Mouse (Mus musculus): ENCODE data around the gene Ccdc32. TPM values are rescaled to one million over a fixed set of nuclear protein-coding genes. Genes with fewer than 3 reads are reported as not detected.

Ccdc32 gene
- polyA plus RNA-seq, 1 experiment from 2014 or later: 30.6 TPM

GRCm38 (mm10) chr2:118975855-118976254 is 53.3 kb downstream of the Ccdc32 start:
- H3K27ac ChIP-seq: no peak overlapping the region
- no peaks in the 10 kb centered on the region for H3K36me3 ChIP-seq
- peak overlapping the region; percentile 64 for H3K4me3 ChIP-seq (replicated peaks)
- H3K9ac ChIP-seq: peak overlapping the region; percentile 59
- H3K4me2 ChIP-seq (replicated peaks): peak overlapping the region; percentile 97
- H3K27me3 ChIP-seq (replicated peaks): peaks cover 24% of the 10 kb centered on the region; the same call in 1 of the 2 replicates
- peak; percentile 1; the same call in 1 of the 2 replicates for ATAC-seq
- 0 out of 2 replicates have a peak, but pooled peaks cover 9% of the 10 kb centered on the region for H3K4me1 ChIP-seq (replicated peaks)
- WGBS: 3% methylated on average over 15 of the region's 15 CpGs
- H3K9me3 ChIP-seq: no peaks in the 10 kb centered on the region

DNA sequence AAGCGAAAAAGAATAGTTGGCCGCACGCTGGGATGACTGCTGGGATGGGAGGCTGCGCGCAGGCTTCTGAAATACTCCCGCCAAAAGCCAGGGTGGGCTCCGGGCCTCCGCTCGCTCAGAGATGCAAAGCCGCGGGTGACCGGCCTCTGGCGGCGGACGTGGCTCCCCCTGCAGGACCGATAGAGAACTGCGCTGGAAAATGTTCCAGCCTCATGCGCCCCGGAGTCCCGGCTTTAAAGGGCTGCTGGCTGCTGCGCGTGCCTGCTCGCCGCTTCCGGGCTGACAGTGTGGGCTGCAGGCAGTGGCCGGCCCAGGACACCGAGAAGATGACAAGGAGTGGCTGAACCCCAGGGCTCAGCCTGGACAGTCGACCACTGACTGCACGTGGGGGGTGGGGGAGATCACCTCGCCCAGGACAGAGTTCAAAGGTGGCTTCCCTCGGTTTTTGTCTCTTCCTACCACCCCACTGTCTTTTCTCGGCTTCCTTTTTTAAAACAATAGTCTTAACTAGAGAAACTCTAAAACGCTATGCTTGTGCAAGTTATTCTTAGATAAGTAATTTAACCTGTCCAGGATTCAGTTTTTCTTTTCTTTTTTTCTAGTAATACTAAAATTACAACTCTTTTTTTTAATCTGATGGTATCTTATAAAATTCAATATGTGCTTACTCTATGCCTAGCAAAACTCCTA is 56.4 kb downstream of the Ccdc32 start:
- Histone ChIP-seq H3K9ac (peak overlapping the region; percentile 51), H3K4me2 (replicated peaks) (peak overlapping the region; percentile 92), H3K9me3 (no peaks in the 10 kb centered on the region), H3K36me3 (no peaks in the 10 kb centered on the region), H3K27ac (no peak overlapping the region), H3K4me3 (replicated peaks) (peak overlapping the region; percentile 39), H3K4me1 (replicated peaks) (0 out of 2 replicates have a peak, but pooled peaks cover 9% of the 10 kb centered on the region), H3K27me3 (replicated peaks) (peaks cover 24% of the 10 kb centered on the region; the same call in 1 of the 2 replicates)
- 2% methylated on average over 33 of the region's 33 CpGs for WGBS
- ATAC-seq: peak; percentile 84

DNA sequence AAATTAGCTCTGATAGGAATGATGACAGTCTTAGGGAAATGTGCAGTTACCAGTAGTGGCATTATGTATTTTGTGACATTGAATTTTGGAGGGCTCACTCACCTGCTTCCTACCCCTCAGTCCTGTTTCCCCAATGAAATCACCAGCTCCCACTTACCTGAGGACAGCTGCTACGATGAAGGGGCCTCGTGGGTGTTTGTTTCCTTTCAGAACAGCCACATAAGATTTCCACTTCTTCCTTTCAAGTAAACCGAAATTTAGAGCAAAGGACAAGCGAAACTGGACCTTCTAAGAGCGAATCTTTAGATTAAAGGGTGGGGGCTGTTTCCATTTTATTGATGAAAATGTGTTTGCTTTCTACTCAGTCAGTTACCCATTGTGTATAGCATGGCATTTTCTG is 57.1 kb downstream of the Ccdc32 start:
- Histone ChIP-seq H3K9ac (no peak overlapping the region), H3K4me2 (replicated peaks) (no peak overlapping the region), H3K4me1 (replicated peaks) (0 out of 2 replicates have a peak, but pooled peaks cover 9% of the 10 kb centered on the region), H3K9me3 (no peaks in the 10 kb centered on the region), H3K4me3 (replicated peaks) (no peak overlapping the region), H3K27me3 (replicated peaks) (peaks cover 18% of the 10 kb centered on the region; the same call in 1 of the 2 replicates), H3K36me3 (no peaks in the 10 kb centered on the region), H3K27ac (no peak overlapping the region)
- 76% methylated on average over 5 of the region's 5 CpGs for WGBS
- ATAC-seq: no peak

- Histone ChIP-seq H3K27ac (no peak overlapping the region), H3K27me3 (replicated peaks) (peaks cover 6% of the 10 kb centered on the region; the same call in 1 of the 2 replicates), H3K9ac (no peak overlapping the region), H3K4me2 (replicated peaks) (no peak overlapping the region), H3K4me3 (replicated peaks) (no peak overlapping the region), H3K36me3 (no peaks in the 10 kb centered on the region), H3K4me1 (replicated peaks) (no peaks in the 10 kb centered on the region), H3K9me3 (no peaks in the 10 kb centered on the region)
- ATAC-seq: no peak
- WGBS: 78% methylated on average over 11 of the region's 11 CpGs
These were observed 59.5 kb downstream of the Ccdc32 start for GRCm38 (mm10) chr2:118969585-118970147.

Other genes starting within 250 kb of the Ccdc32 start
- 2.7 TPM in 2 replicates for gene Disp2, start 249.7 kb downstream of the Ccdc32 start, polyA plus RNA-seq (2015; fragmentation: Nextera tagmentation; extraction: Ambion mirVana)
- gene Knstrn, start 215.4 kb downstream of the Ccdc32 start, polyA plus RNA-seq (2015; fragmentation: Nextera tagmentation; extraction: Ambion mirVana): 89.5 and 98.5 TPM in 2 replicates
- gene Ivd, start 167.4 kb downstream of the Ccdc32 start, polyA plus RNA-seq (2015; fragmentation: Nextera tagmentation; extraction: Ambion mirVana): 43.7 and 46.2 TPM in 2 replicates
- 5.1 and 5.4 TPM in 2 replicates for gene Bahd1, start 129.0 kb downstream of the Ccdc32 start, polyA plus RNA-seq (2015; fragmentation: Nextera tagmentation; extraction: Ambion mirVana)
- gene Chst14, start 102.9 kb downstream of the Ccdc32 start, polyA plus RNA-seq (2015; fragmentation: Nextera tagmentation; extraction: Ambion mirVana): 21.0 and 21.3 TPM in 2 replicates
- 4.8 and 4.9 TPM in 2 replicates for gene Rpusd2, start 5.4 kb upstream of the Ccdc32 start, polyA plus RNA-seq (2015; fragmentation: Nextera tagmentation; extraction: Ambion mirVana)
- 41.9 and 53.7 TPM in 2 replicates for gene Knl1, start 17.7 kb upstream of the Ccdc32 start, polyA plus RNA-seq (2015; fragmentation: Nextera tagmentation; extraction: Ambion mirVana)
- 41.1 and 43.2 TPM in 2 replicates for gene Rad51, start 83.4 kb upstream of the Ccdc32 start, polyA plus RNA-seq (2015; fragmentation: Nextera tagmentation; extraction: Ambion mirVana)
- 48.5 and 49.5 TPM in 2 replicates for gene Rmdn3, start 127.6 kb upstream of the Ccdc32 start, polyA plus RNA-seq (2015; fragmentation: Nextera tagmentation; extraction: Ambion mirVana)
- gene Gchfr, start 138.4 kb upstream of the Ccdc32 start, polyA plus RNA-seq (2015; fragmentation: Nextera tagmentation; extraction: Ambion mirVana): 21.1 and 27.3 TPM in 2 replicates
- 0.30 and 0.38 TPM in 2 replicates for gene Gm14137, start 145.1 kb upstream of the Ccdc32 start, polyA plus RNA-seq (2015; fragmentation: Nextera tagmentation; extraction: Ambion mirVana)
- gene Zfyve19, start 179.2 kb upstream of the Ccdc32 start, polyA plus RNA-seq (2015; fragmentation: Nextera tagmentation; extraction: Ambion mirVana): 59.3 and 64.9 TPM in 2 replicates
- gene Dnajc17, start 179.4 kb upstream of the Ccdc32 start, polyA plus RNA-seq (2015; fragmentation: Nextera tagmentation; extraction: Ambion mirVana): 15.9 and 18.5 TPM in 2 replicates
- gene Ppp1r14d, start 200.5 kb upstream of the Ccdc32 start, polyA plus RNA-seq (2015; fragmentation: Nextera tagmentation; extraction: Ambion mirVana): 15.2 and 18.1 TPM in 2 replicates
- gene Spint1, start 208.0 kb upstream of the Ccdc32 start, polyA plus RNA-seq (2015; fragmentation: Nextera tagmentation; extraction: Ambion mirVana): 96.1 and 108 TPM in 2 replicates
- gene Rhov, start 241.9 kb upstream of the Ccdc32 start, polyA plus RNA-seq (2015; fragmentation: Nextera tagmentation; extraction: Ambion mirVana): 5.2 and 7.1 TPM in 2 replicates

Measured in intestine, embryonic 15.5 days (tissue).